Mouse (Mus musculus) limb, embryonic 13.5 days (tissue): ENCODE data around the gene Tmem222. TPM values are rescaled to one million over a fixed set of nuclear protein-coding genes. Genes with fewer than 3 reads are reported as not detected.

Source experiments
- ATAC-seq: fragments of 200-750 bp; cut with Nextera tagmentation; 2 replicates; pipeline ENCODE4 v1.8.0; 2017; ENCODE audit warnings: low read depth, moderate number of reproducible peaks, moderate TSS enrichment; ENCODE audit not compliant: low FRiP score
- H3K27ac ChIP-seq: fragments of 300-500 bp; sonication (generic); 2 replicates; pipeline ENCODE4 v1.5.1; 2015; ENCODE audit warnings: inconsistent platforms, mild to moderate bottlenecking, moderate library complexity
- H3K27me3 ChIP-seq: fragments of 300-500 bp; sonication (generic); 2 replicates; pipeline ENCODE4 v1.6.1; 2015; ENCODE audit warnings: mild to moderate bottlenecking, inconsistent platforms
- H3K36me3 ChIP-seq: fragments of 300-500 bp; sonication (generic); 2 replicates; pipeline ENCODE4 v1.6.1; 2015; ENCODE audit warnings: inconsistent platforms, mild to moderate bottlenecking, moderate library complexity
- H3K4me1 ChIP-seq: fragments of 300-500 bp; sonication (generic); 2 replicates; pipeline ENCODE4 v1.6.1; 2015; ENCODE audit warnings: inconsistent platforms
- H3K4me2 ChIP-seq: fragments of 300-500 bp; sonication (generic); replicated peaks from 2 replicates; pipeline ENCODE4 v1.6.1; 2015; ENCODE audit warnings: inconsistent platforms, mild to moderate bottlenecking, moderate library complexity
- H3K4me3 ChIP-seq: fragments of 300-500 bp; sonication (generic); 2 replicates; pipeline ENCODE4 v1.5.1; 2015; ENCODE audit warnings: moderate library complexity, mild to moderate bottlenecking, inconsistent platforms
- H3K9ac ChIP-seq: fragments of 300-500 bp; sonication (generic); 2 replicates; pipeline ENCODE4 v1.6.1; 2015; ENCODE audit warnings: mild to moderate bottlenecking, inconsistent platforms
- H3K9me3 ChIP-seq: fragments of 300-500 bp; sonication (generic); 2 replicates; pipeline ENCODE4 v1.6.1; 2016; ENCODE audit warnings: inconsistent platforms
- WGBS: fragments of 180-500 bp; shearing (Covaris S2); methylation state at CpG from one replicate; pipeline ENCODE4 v1.1.7; 2015; 5-methylcytosine and 5-hydroxymethylcytosine counted together
- polyA plus RNA-seq: library from polyadenylated mRNA; unstranded; fragments of >200 nt; fragmentation: Nextera tagmentation; extraction: Ambion mirVana; gene quantifications from 2 replicates; pipeline ENCODE4 v1.2.1, GENCODE M21; 2015

Tmem222 gene
- 84.0 and 86.8 TPM in 2 replicates for polyA plus RNA-seq

GRCm38 (mm10) chr4:133277104-133278026 is at the start of gene Tmem222:
Gene Tmem222, minus strand, starts transcription at chr4:133277792.
- ATAC-seq, result peak; percentile 87
- H3K4me3 ChIP-seq, result peak within 1 kb of the TSS; percentile 87
- peaks cover 42% of the 10 kb centered on the region for H3K4me1 ChIP-seq
- under 1% methylated on average over 73 of the region's 73 CpGs for WGBS
- H3K36me3 ChIP-seq, result peaks cover 25% of the 10 kb centered on the region; the same call in 1 of the 2 replicates
- no peaks in the 10 kb centered on the region for H3K27me3 ChIP-seq
- no peaks in the 10 kb centered on the region for H3K9me3 ChIP-seq
- peak within 1 kb of the TSS; percentile 82 for H3K4me2 ChIP-seq
- peak within 1 kb of the TSS; percentile 91 for H3K9ac ChIP-seq
- peak within 1 kb of the TSS; percentile 92 for H3K27ac ChIP-seq

GRCm38 (mm10) chr4:133319667-133320066 is 42.1 kb upstream of the Tmem222 start:
- ATAC-seq, result no peak
- Histone ChIP-seq H3K4me3 (no peak overlapping the region), H3K27me3 (no peaks in the 10 kb centered on the region), H3K9me3 (no peaks in the 10 kb centered on the region), H3K27ac (no peak overlapping the region), H3K36me3 (peaks cover 45% of the 10 kb centered on the region), H3K9ac (no peak overlapping the region), H3K4me2 (no peak overlapping the region), H3K4me1 (0 out of 2 replicates have a peak, but pooled peaks cover 3% of the 10 kb centered on the region)
- WGBS, result 88% methylated on average over 3 of the region's 3 CpGs

DNA sequence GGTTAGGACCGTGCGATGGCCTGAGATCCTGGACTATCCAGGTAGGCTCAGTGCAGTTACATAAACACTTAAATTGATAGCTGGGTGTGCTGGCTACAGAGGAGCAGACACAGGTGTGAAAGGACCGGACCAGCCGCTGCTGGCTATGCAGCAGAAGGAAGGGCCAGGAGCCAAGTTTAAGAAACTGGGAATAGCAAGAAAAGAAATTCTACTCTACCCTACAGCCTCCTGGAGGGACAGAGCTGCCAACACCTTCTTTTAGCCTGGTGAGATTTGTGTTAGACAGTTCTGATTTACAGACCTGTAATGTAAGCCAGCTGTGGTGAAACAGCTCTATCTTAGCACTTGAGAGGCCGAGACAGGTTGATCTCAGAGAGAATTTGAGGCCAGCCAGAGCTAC is 38.4 kb upstream of the Tmem222 start:
- no peak overlapping the region for H3K4me3 ChIP-seq
- no peak overlapping the region for H3K27ac ChIP-seq
- H3K9ac ChIP-seq, result no peak overlapping the region
- 67% methylated on average over 5 of the region's 5 CpGs for WGBS
- 0 out of 2 replicates have a peak, but pooled peaks cover 3% of the 10 kb centered on the region for H3K4me1 ChIP-seq
- H3K9me3 ChIP-seq, result no peaks in the 10 kb centered on the region
- H3K36me3 ChIP-seq, result peaks cover 47% of the 10 kb centered on the region
- H3K4me2 ChIP-seq, result no peak overlapping the region
- no peak for ATAC-seq
- H3K27me3 ChIP-seq, result no peaks in the 10 kb centered on the region

- Histone ChIP-seq H3K36me3 (peaks cover 40% of the 10 kb centered on the region), H3K4me3 (no peak overlapping the region), H3K9ac (no peak overlapping the region), H3K4me2 (no peak overlapping the region), H3K9me3 (no peaks in the 10 kb centered on the region), H3K27ac (no peak overlapping the region), H3K27me3 (no peaks in the 10 kb centered on the region), H3K4me1 (0 out of 2 replicates have a peak, but pooled peaks cover 3% of the 10 kb centered on the region)
- ATAC-seq, result no peak
- WGBS, result 82% methylated on average over 8 of the region's 8 CpGs
These were observed 37.3 kb upstream of the Tmem222 start for GRCm38 (mm10) chr4:133314896-133315295.

DNA sequence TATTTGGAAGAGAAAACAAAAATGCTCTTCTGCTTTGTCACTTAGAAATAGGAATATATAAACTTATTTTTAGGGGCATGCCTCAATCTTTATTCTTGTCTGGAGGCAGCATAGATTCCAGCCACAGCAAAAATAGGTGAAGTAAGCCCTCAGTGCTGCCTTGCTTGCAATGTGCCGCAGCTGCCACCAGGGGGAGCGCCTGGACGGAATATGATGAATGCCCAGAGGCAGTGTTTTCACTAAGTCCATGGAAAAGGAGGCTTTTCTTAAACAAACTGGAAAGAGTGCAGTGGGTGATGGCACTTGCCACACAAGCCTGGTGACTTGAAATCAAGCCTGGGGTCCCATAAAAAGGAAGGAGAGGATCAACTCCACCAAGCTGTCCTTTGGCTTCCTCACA is 32.4 kb upstream of the Tmem222 start:
- Histone ChIP-seq H3K9me3 (no peaks in the 10 kb centered on the region), H3K27me3 (no peaks in the 10 kb centered on the region), H3K4me2 (no peak overlapping the region), H3K4me3 (no peak overlapping the region), H3K4me1 (no peaks in the 10 kb centered on the region), H3K9ac (no peak overlapping the region), H3K27ac (no peak overlapping the region), H3K36me3 (peaks cover 41% of the 10 kb centered on the region)
- no peak for ATAC-seq
- 0% methylated on average over 3 of the region's 3 CpGs for WGBS

- 42% methylated on average over 3 of the region's 3 CpGs for WGBS
- H3K36me3 ChIP-seq, result peaks cover 49% of the 10 kb centered on the region
- H3K9me3 ChIP-seq, result no peaks in the 10 kb centered on the region
- no peak overlapping the region for H3K9ac ChIP-seq
- no peak for ATAC-seq
- H3K27me3 ChIP-seq, result no peaks in the 10 kb centered on the region
- no peak overlapping the region for H3K27ac ChIP-seq
- no peaks in the 10 kb centered on the region for H3K4me1 ChIP-seq
- H3K4me3 ChIP-seq, result no peak overlapping the region
- H3K4me2 ChIP-seq, result no peak overlapping the region
These were observed 29.7 kb upstream of the Tmem222 start for GRCm38 (mm10) chr4:133307331-133307730.

- WGBS, result 85% methylated on average over 7 of the region's 7 CpGs
- ATAC-seq, result no peak
- H3K4me3 ChIP-seq, result no peak overlapping the region
- no peaks in the 10 kb centered on the region for H3K4me1 ChIP-seq
- peaks cover 60% of the 10 kb centered on the region for H3K36me3 ChIP-seq
- H3K4me2 ChIP-seq, result no peak overlapping the region
- no peaks in the 10 kb centered on the region for H3K27me3 ChIP-seq
- H3K9me3 ChIP-seq, result no peaks in the 10 kb centered on the region
- no peak overlapping the region for H3K9ac ChIP-seq
- H3K27ac ChIP-seq, result no peak overlapping the region
These were observed 28.2 kb upstream of the Tmem222 start for GRCm38 (mm10) chr4:133305825-133306224.

- H3K9ac ChIP-seq, result no peak overlapping the region
- no peak overlapping the region for H3K4me3 ChIP-seq
- H3K4me1 ChIP-seq, result no peaks in the 10 kb centered on the region
- ATAC-seq, result no peak
- no peak overlapping the region for H3K27ac ChIP-seq
- H3K27me3 ChIP-seq, result no peaks in the 10 kb centered on the region
- H3K4me2 ChIP-seq, result no peak overlapping the region
- WGBS, result 89% methylated on average over 7 of the region's 7 CpGs
- H3K36me3 ChIP-seq, result peaks cover 71% of the 10 kb centered on the region
- H3K9me3 ChIP-seq, result no peaks in the 10 kb centered on the region
These were observed 27.2 kb upstream of the Tmem222 start for GRCm38 (mm10) chr4:133304770-133305169.

GRCm38 (mm10) chr4:133302668-133303067 is 25.1 kb upstream of the Tmem222 start:
- H3K36me3 ChIP-seq, result peaks cover 75% of the 10 kb centered on the region
- 90% methylated on average over 5 of the region's 5 CpGs for WGBS
- no peak overlapping the region for H3K9ac ChIP-seq

GRCm38 (mm10) chr4:133301802-133302201 is 24.2 kb upstream of the Tmem222 start:
- Histone ChIP-seq H3K9ac (no peak overlapping the region), H3K4me2 (no peak overlapping the region), H3K4me1 (peaks cover 18% of the 10 kb centered on the region), H3K9me3 (no peaks in the 10 kb centered on the region), H3K4me3 (no peak overlapping the region), H3K36me3 (peaks cover 79% of the 10 kb centered on the region), H3K27ac (no peak overlapping the region), H3K27me3 (no peaks in the 10 kb centered on the region)
- no peak for ATAC-seq
- WGBS, result 27% methylated on average over 4 of the region's 4 CpGs

More at GRCm38 (mm10) chr4:133302668-133303067, 25.1 kb upstream of the Tmem222 start:
- H3K4me1 ChIP-seq, result peaks cover 12% of the 10 kb centered on the region
- no peak for ATAC-seq
- H3K9me3 ChIP-seq, result no peaks in the 10 kb centered on the region
- H3K27me3 ChIP-seq, result no peaks in the 10 kb centered on the region
- H3K27ac ChIP-seq, result no peak overlapping the region
- no peak overlapping the region for H3K4me2 ChIP-seq
- no peak overlapping the region for H3K4me3 ChIP-seq

DNA sequence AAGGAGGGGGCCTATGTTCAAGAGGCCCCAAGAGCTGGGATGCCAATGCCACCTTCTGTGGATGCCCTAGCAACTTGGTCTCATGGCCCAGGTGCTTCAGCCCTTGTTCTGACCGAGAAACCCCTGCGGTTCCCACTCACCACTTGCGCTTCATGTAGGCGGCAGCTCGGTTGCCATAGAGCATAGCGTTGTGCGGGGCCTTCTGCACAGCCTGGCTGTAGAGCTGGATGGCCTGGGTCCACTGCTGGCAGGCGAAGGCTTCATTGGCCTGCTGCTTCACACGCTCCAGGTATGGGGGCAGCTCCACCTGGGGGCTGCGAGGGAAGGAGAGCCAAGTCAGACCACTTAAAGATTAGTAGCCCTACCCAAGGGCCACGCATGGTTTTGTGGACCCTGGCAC is 22.8 kb upstream of the Tmem222 start:
- WGBS, result 84% methylated on average over 11 of the region's 11 CpGs
- no peak overlapping the region for H3K4me3 ChIP-seq
- no peak for ATAC-seq

DNA sequence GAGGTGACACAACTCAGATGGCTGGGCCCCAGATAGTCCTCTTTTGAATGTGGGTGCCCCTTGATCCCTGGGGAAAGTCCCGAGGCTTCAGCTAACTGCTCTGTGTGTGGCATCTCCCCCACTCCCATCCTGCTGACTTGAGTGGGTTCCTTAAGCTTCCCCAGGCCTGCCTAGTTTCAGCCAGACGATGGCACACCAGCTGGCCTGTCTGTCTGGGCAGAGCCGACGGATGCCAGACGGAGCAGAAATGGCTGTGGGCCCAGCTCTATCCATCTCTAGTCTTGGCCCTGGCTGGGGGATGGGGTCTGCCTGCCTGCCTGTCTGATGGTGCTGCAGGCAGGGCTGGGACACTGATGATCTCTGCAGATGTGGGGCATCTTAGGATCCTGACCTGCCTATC is 22.1 kb upstream of the Tmem222 start:
- Histone ChIP-seq H3K9ac (peak overlapping the region; percentile 45), H3K4me1 (peaks cover 18% of the 10 kb centered on the region), H3K4me2 (no peak overlapping the region), H3K4me3 (no peak overlapping the region), H3K27ac (no peak overlapping the region), H3K27me3 (no peaks in the 10 kb centered on the region), H3K36me3 (peaks cover 86% of the 10 kb centered on the region), H3K9me3 (no peaks in the 10 kb centered on the region)
- 59% methylated on average over 5 of the region's 5 CpGs for WGBS
- ATAC-seq, result no peak

More for the DNA sequence above, 22.8 kb upstream of the Tmem222 start:
- no peaks in the 10 kb centered on the region for H3K27me3 ChIP-seq
- peaks cover 18% of the 10 kb centered on the region for H3K4me1 ChIP-seq
- no peak overlapping the region for H3K4me2 ChIP-seq
- peaks cover 84% of the 10 kb centered on the region for H3K36me3 ChIP-seq
- no peak overlapping the region for H3K9ac ChIP-seq
- H3K27ac ChIP-seq, result no peak overlapping the region
- no peaks in the 10 kb centered on the region for H3K9me3 ChIP-seq
